9 mouse cellular contexts compared by ENCODE assay signal in the genomic region with DNA sequence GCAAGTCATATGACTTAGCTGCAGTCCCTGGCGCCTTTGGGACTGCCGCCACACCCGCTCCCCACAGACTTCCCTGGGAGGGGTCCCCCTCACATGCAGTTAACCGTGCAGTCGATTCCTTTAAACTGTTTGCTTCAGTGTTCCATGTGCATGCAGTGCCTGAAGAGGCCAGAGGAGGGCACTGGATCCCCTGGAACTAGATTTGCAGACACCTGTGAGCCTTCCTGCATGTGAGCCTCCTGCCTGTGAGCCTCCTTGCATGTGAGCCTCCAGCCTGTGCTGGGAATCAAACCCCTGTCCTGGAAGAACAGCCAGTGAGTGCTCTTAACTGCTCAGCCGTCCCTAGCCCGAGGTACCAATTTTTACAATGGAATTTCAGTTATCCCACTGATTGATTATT. TPM values are rescaled to one million over a fixed set of nuclear protein-coding genes. Genes with fewer than 3 reads are reported as not detected.
DNase-seq lines count a peak whose midpoint lies in the region; ATAC-seq and TF ChIP-seq lines count a peak whose summit lies in the region.
"Had no signal": no experiment of that assay in that cellular context is flagged by ENCODE, and none has a peak within 500 bp of the region (broad histone marks: within the 10 kb centered on the region; RNA-seq: fewer than 3 reads in every experiment).

No protein-coding gene starts in this region.

- intact Hi-C loops in left cerebral cortex, postnatal 4 days (cut with DNase I): no loop called here
- intact Hi-C loops in left cerebral cortex, postnatal 25 days (cut with DNase I): no loop called here

- no peak for ATAC-seq in cerebellum, adult (ENCODE audit: insufficient number of reproducible peaks, low FRiP score, low TSS enrichment)
- peak; percentile 57 for ATAC-seq in activated CD4-positive, CD25-positive, alpha-beta regulatory T cell, adult 4 months

- no peak for TF ChIP-seq POLR2A in cerebellum, adult 2 months (IDR thresholded peaks at IDR 0.05; ENCODE audit: borderline replicate concordance, insufficient read depth, low read length)

- no peaks in the 10 kb centered on the region for H3K27me3 ChIP-seq in cerebellum, adult 2 months (ENCODE audit: control insufficient read depth, insufficient read depth, low read length)
- H3K27me3 ChIP-seq: limb, embryonic 15.5 days had no signal

- no peak overlapping the region for H3K27ac ChIP-seq in cerebellum, adult 2 months (ENCODE audit: insufficient read depth, low read length)
- H3K27ac ChIP-seq: limb, embryonic 15.5 days had no signal

- WGBS in cerebellum, adult 2 months: 85% methylated on average over 7 of the region's 7 CpGs

- H3K4me3 ChIP-seq in cerebellum, adult 2 months (replicated peaks; ENCODE audit: insufficient read depth, low read depth, low read length): no peak overlapping the region
- H3K4me3 ChIP-seq: limb, embryonic 15.5 days had no signal

- no peak for DNase-seq in cerebellum, adult 2 months
- peak; percentile 23 for DNase-seq in left cerebral cortex, postnatal 4 days
- no peak for DNase-seq in left cerebral cortex, postnatal 25 days (ENCODE audit: low spot score in 2 of 2)
- peak; percentile 47 for DNase-seq in naive thymus-derived CD4-positive, alpha-beta T cell, adult 2 months (ENCODE audit: low read depth)
- DNase-seq in urinary bladder, postnatal 14 days (ENCODE audit: low spot score): no peak
- no peak for DNase-seq in yolk sac, embryonic 10.5 days (ENCODE audit: low spot score)

- H3K4me1 ChIP-seq in cerebellum, adult 2 months (ENCODE audit: control insufficient read depth, insufficient read depth, low read length): no peaks in the 10 kb centered on the region

- TF ChIP-seq CTCF in cerebellum, adult 2 months (IDR thresholded peaks at IDR 0.05; ENCODE audit: borderline replicate concordance, insufficient read depth, low read depth, low read length): peak; percentile 63

RNA-seq across cellular contexts. Expression of gene Gm17660, which starts 8.7 kb away (rescaled TPM):
- polyA plus RNA-seq in cerebellum, adult 2 months (2012; rRNA removed): not detected in 2 replicates
- not detected for total RNA-seq in left cerebral cortex, postnatal 4 days (2021)
- total RNA-seq in left cerebral cortex, postnatal 25 days (2021): not detected
- polyA plus RNA-seq in activated CD4-positive, CD25-positive, alpha-beta regulatory T cell, adult 4 months (2017; shearing (Covaris generic)): not detected
- polyA plus RNA-seq: limb, embryonic 15.5 days had no signal

RNA-seq across cellular contexts. Expression of gene Nudt9, which starts 22.6 kb away (rescaled TPM):
- 73.8 and 78.5 TPM in 2 replicates for polyA plus RNA-seq in cerebellum, adult 2 months (2012; rRNA removed)
- total RNA-seq in left cerebral cortex, postnatal 4 days (2021): 10 to 100 TPM; 43.9 to 46.7 TPM
- 10 to 100 TPM; 59.4 to 59.9 TPM for total RNA-seq in left cerebral cortex, postnatal 25 days (2021)
- polyA plus RNA-seq in activated CD4-positive, CD25-positive, alpha-beta regulatory T cell, adult 4 months (2017; shearing (Covaris generic)): 10 to 100 TPM; 13.6 to 20.8 TPM

RNA-seq across cellular contexts. Expression of gene Sparcl1, which starts 44.8 kb away (rescaled TPM):
- polyA plus RNA-seq in cerebellum, adult 2 months (2012; rRNA removed): 1,650 and 1,724 TPM in 2 replicates
- 100 to 1,000 TPM; 465 to 498 TPM for total RNA-seq in left cerebral cortex, postnatal 4 days (2021)
- 1,000 to 10,000 TPM; 1,388 to 1,439 TPM for total RNA-seq in left cerebral cortex, postnatal 25 days (2021)
- polyA plus RNA-seq in activated CD4-positive, CD25-positive, alpha-beta regulatory T cell, adult 4 months (2017; shearing (Covaris generic)): not detected

RNA-seq across cellular contexts. Expression of gene Hsd17b11, which starts 47.0 kb away (rescaled TPM):
- polyA plus RNA-seq in cerebellum, adult 2 months (2012; rRNA removed): 27.7 and 29.2 TPM in 2 replicates
- 10 to 100 TPM; 20.2 to 22.6 TPM for total RNA-seq in left cerebral cortex, postnatal 4 days (2021)
- 10 to 100 TPM; 38.2 to 39.8 TPM for total RNA-seq in left cerebral cortex, postnatal 25 days (2021)
- polyA plus RNA-seq in activated CD4-positive, CD25-positive, alpha-beta regulatory T cell, adult 4 months (2017; shearing (Covaris generic)): 1 to 10 TPM; 2.9 to 3.9 TPM

Comparison
In these comparisons a context has a peak if more than half of its experiments do, and no peak if none do; other contexts are left out.
1. DNase-seq: peak in left cerebral cortex, postnatal 4 days (single experiment) and naive thymus-derived CD4-positive, alpha-beta T cell, adult 2 months (single experiment); none in cerebellum, adult 2 months (0 of 2), left cerebral cortex, postnatal 25 days (0 of 2), urinary bladder, postnatal 14 days (single experiment) and yolk sac, embryonic 10.5 days (single experiment).